Mouse (Mus musculus) hindbrain, postnatal 0 days (tissue): Measurements from ENCODE around the gene Kat2b. TPM values are rescaled to one million over a fixed set of nuclear protein-coding genes. Genes with fewer than 3 reads are reported as not detected.

Experiments used
- ATAC-seq: fragments of 200-750 bp; cut with Nextera tagmentation; 2 replicates; pipeline ENCODE4 v1.8.0; 2017; ENCODE audit warnings: mild to moderate bottlenecking, moderate TSS enrichment, moderate library complexity
- DNase-seq: peaks from one replicate; pipeline ENCODE4 v3.0.0-alpha.2; 2015; ENCODE audit warnings: low spot score
- H3K27ac ChIP-seq: fragments of 300-500 bp; sonication (generic); 2 replicates; pipeline ENCODE4 v1.5.1; 2014; ENCODE audit warnings: mild to moderate bottlenecking
- H3K27me3 ChIP-seq: fragments of 300-500 bp; sonication (generic); 2 replicates; pipeline ENCODE4 v1.6.1; 2014; ENCODE audit warnings: low read length, mixed read lengths; ENCODE audit not compliant: insufficient read depth
- H3K36me3 ChIP-seq: fragments of 300-500 bp; sonication (generic); 2 replicates; pipeline ENCODE4 v1.6.1; 2014; ENCODE audit warnings: low read length, mixed read lengths; ENCODE audit not compliant: insufficient read depth
- H3K4me1 ChIP-seq: fragments of 300-500 bp; sonication (generic); 2 replicates; pipeline ENCODE4 v1.6.1; 2014; ENCODE audit warnings: antibody characterized with exemption, low read length, mixed read lengths; ENCODE audit not compliant: insufficient read depth
- H3K4me2 ChIP-seq: fragments of 300-500 bp; sonication (generic); 2 replicates; pipeline ENCODE4 v1.6.1; 2014; ENCODE audit warnings: low read depth, mild to moderate bottlenecking, low read length, moderate library complexity, mixed read lengths
- H3K4me3 ChIP-seq: fragments of 300-500 bp; sonication (generic); 2 replicates; pipeline ENCODE4 v1.5.1; 2014; ENCODE audit warnings: low read length
- H3K9ac ChIP-seq: fragments of 300-500 bp; sonication (generic); replicated peaks from 2 replicates; pipeline ENCODE4 v1.6.1; 2014; ENCODE audit warnings: mild to moderate bottlenecking, low read length, moderate library complexity, mixed read lengths
- H3K9me3 ChIP-seq: fragments of 300-500 bp; sonication (generic); 2 replicates; pipeline ENCODE4 v1.6.1; 2016; ENCODE audit warnings: low read length, mixed read lengths
- CTCF ChIP-seq: IDR thresholded peaks from 2 replicates; pipeline ENCODE4 v1.5.1; 2016; ENCODE audit warnings: antibody characterized with exemption, control low read depth, low read depth
- WGBS: fragments of 180-500 bp; shearing (Covaris S2); extraction: QIAGEN DNeasy Blood & Tissue Kit; methylation state at CpG from one replicate; pipeline ENCODE4 v1.1.7; 2014; 5-methylcytosine and 5-hydroxymethylcytosine counted together
- polyA plus RNA-seq: library from polyadenylated mRNA; unstranded; fragments of >200 nt; fragmentation: Nextera tagmentation; extraction: Ambion mirVana; gene quantifications from 2 replicates; pipeline ENCODE4 v1.2.1, GENCODE M21; 2015
- total RNA-seq: library from RNA; depleted of rRNA; stranded (reverse); fragments of >200 nt; gene quantifications from 2 replicates; pipeline ENCODE4 v1.2.3, GENCODE M21; 2014

Kat2b gene
- total and polyA plus RNA-seq, 2 experiments from 2014 or later = 4.6 to 17.5 TPM

- Histone ChIP-seq H3K4me2 (no peak overlapping the region), H3K36me3 (peaks cover 17% of the 10 kb centered on the region), H3K9me3 (no peaks in the 10 kb centered on the region), H3K9ac (no peak overlapping the region), H3K27ac (no peak overlapping the region), H3K27me3 (no peaks in the 10 kb centered on the region), H3K4me1 (no peaks in the 10 kb centered on the region), H3K4me3 (no peak overlapping the region)
- 88% methylated on average over 3 of the region's 3 CpGs for WGBS
- ATAC-seq (no peak), DNase-seq (no peak)
- no peak for TF ChIP-seq CTCF
Observed at GRCm38 (mm10) chr17:53664267-53664666, 97.6 kb downstream of the Kat2b start.

GRCm38 (mm10) chr17:53664703-53665382, 98.2 kb downstream of the Kat2b start:
- Histone ChIP-seq H3K9ac (no peak overlapping the region), H3K36me3 (peaks cover 17% of the 10 kb centered on the region), H3K4me1 (no peaks in the 10 kb centered on the region), H3K27ac (no peak overlapping the region), H3K9me3 (no peaks in the 10 kb centered on the region), H3K27me3 (no peaks in the 10 kb centered on the region), H3K4me3 (no peak overlapping the region), H3K4me2 (no peak overlapping the region)
- DNase-seq (no peak), ATAC-seq (no peak)
- TF ChIP-seq CTCF = no peak
- WGBS = 74% methylated on average over 2 of the region's 2 CpGs

GRCm38 (mm10) chr17:53670453-53670852, 103.8 kb downstream of the Kat2b start:
- 95% methylated on average over 8 of the region's 8 CpGs for WGBS
- no peak for TF ChIP-seq CTCF
- ATAC-seq = no peak

GRCm38 (mm10) chr17:53678716-53679115, 112.1 kb downstream of the Kat2b start:
- DNase-seq (peak; percentile 81), ATAC-seq (peak; percentile 97)
- Histone ChIP-seq H3K36me3 (no peaks in the 10 kb centered on the region), H3K4me1 (no peaks in the 10 kb centered on the region), H3K9me3 (no peaks in the 10 kb centered on the region), H3K4me2 (no peak overlapping the region), H3K4me3 (no peak overlapping the region), H3K9ac (no peak overlapping the region), H3K27me3 (no peaks in the 10 kb centered on the region), H3K27ac (no peak overlapping the region)
- peak; percentile 78 for TF ChIP-seq CTCF
- 54% methylated on average over 8 of the region's 8 CpGs for WGBS

More at GRCm38 (mm10) chr17:53670453-53670852, 103.8 kb downstream of the Kat2b start:
- H3K4me1 ChIP-seq = no peaks in the 10 kb centered on the region
- H3K9ac ChIP-seq = no peak overlapping the region
- no peak overlapping the region for H3K4me3 ChIP-seq
- no peaks in the 10 kb centered on the region for H3K9me3 ChIP-seq
- peaks cover 16% of the 10 kb centered on the region; the same call in 1 of the 2 replicates for H3K36me3 ChIP-seq
- H3K4me2 ChIP-seq = no peak overlapping the region
- no peak overlapping the region for H3K27ac ChIP-seq
- no peak for DNase-seq
- H3K27me3 ChIP-seq = no peaks in the 10 kb centered on the region

DNA sequence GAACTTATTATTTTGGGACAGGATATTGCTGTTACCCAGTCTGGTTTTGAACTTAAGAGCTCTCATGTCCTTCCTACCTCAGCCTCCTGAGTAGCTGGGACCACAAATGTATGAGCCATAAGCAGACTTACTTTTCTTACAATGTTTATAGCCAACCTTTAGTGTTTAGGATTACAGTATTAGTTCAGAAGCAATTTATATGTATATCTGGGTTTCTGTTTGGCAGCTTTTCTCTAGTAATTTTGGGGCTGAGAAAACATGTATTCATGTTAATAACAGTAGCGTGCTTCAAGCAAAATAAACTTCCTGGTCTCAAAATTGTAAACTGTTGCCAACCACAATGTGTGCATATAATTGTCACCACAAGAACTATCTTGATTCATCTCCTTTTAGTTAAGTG, 121.7 kb downstream of the Kat2b start:
- Histone ChIP-seq H3K4me1 (no peaks in the 10 kb centered on the region), H3K36me3 (no peaks in the 10 kb centered on the region), H3K27ac (no peak overlapping the region), H3K9me3 (no peaks in the 10 kb centered on the region), H3K9ac (no peak overlapping the region), H3K4me3 (peak overlapping the region; percentile 59), H3K4me2 (peak overlapping the region; percentile 80), H3K27me3 (no peaks in the 10 kb centered on the region)
- ATAC-seq (no peak), DNase-seq (no peak)
- no peak for TF ChIP-seq CTCF
- WGBS = 20% methylated on average over 1 of the region's 1 CpGs

DNA sequence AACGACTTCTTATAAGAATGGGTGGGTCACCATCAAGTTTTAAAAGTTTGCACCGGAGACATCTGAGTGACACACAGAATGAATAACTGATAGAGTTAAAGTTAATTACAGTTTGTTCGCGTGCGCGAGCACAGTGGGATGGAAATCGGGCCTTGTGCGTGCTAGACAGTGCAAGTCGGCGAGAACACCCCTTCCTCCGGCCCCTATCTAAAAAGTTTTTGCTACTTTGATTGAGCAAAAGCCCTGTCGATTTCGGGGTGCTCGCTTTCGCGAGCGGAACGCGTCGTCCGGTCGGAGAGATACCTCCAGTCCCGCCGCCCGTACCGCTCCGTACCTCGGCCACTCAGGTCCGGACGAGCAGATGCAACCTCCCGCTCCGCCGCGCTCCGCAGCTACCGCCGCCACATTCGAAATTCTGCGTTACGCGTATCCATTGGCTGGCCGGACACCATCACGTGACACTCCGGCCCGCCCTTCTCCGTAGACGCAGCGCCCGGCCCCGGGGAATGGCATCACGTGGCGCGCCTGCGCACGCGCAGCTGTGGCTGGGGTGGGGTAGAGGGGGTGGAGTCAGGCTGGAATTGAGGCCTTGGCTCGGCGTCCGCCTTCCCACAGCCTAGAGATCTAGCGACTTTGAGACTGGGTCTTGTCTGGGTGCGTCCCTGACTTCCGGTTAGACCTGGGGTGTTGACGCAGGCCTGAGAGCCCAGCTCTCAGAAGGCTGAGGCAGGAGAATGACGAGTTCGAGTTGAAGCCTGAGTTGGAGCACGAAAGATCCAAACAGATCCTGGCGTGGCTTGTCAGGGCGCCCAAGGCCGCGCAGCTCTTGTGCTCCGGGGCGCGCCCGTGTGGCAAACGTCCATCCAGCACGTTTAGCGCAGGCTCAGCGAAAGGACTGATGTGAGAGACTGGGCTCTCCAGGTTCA, 122.5 kb downstream of the Kat2b start, which contains the start of gene Sgo1:
TSS of gene Sgo1 (minus strand) at position 457 of the 926 bp plus-strand sequence.
- no peaks in the 10 kb centered on the region for H3K27me3 ChIP-seq
- H3K9ac ChIP-seq = peak within 1 kb of the TSS; percentile 64
- ATAC-seq (peak; percentile 100), DNase-seq (peak; percentile 99)
- under 1% methylated on average over 78 of the region's 78 CpGs for WGBS
- no peaks in the 10 kb centered on the region for H3K9me3 ChIP-seq
- peak within 1 kb of the TSS; percentile 96 for H3K27ac ChIP-seq
- no peaks in the 10 kb centered on the region for H3K36me3 ChIP-seq
- H3K4me1 ChIP-seq = no peaks in the 10 kb centered on the region
- peak; percentile 71 for TF ChIP-seq CTCF
- peak within 1 kb of the TSS; percentile 80 for H3K4me2 ChIP-seq
- peak within 1 kb of the TSS; percentile 59 for H3K4me3 ChIP-seq
